Mouse (Mus musculus) lung, adult 2 months (tissue): ENCODE data around the gene Sema6b.

ENCODE experiments used
- CTCF ChIP-seq: fragments of 200-500 bp; IDR thresholded peaks from 2 replicates; pipeline ENCODE4 v1.5.1; 2011; ENCODE audit warnings: mild to moderate bottlenecking, low read length, control low read depth; ENCODE audit not compliant: insufficient read depth
- POLR2A ChIP-seq: fragments of 200-500 bp; IDR thresholded peaks from 2 replicates; pipeline ENCODE4 v1.6.1; 2011; ENCODE audit warnings: low read depth, mild to moderate bottlenecking, control low read depth, low read length, borderline replicate concordance; ENCODE audit errors: extremely low read depth

DNA sequence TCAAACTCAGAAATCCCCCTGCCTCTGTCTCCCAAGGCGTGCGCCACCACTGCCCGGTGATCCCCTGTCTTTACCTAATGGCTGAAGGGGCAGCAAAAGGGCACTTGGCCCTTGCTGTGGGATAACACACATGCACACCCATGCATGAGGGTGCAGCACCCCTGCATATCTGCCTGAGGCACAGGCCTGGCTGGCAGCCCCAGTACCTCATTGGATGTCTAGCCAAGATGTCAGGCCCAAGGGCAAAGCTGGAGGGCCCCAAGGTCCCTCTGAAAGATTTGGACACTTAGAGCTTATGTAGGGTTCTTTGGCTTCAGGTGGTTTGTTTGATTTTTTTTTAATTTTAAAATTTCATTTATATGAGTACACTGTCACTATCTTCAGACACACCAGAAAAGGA is 35.3 kb upstream of the Sema6b start:
- TF ChIP-seq POLR2A (no peak), CTCF (no peak)
